Mouse (Mus musculus): ENCODE measurements around the gene Kifc3. TPM values are rescaled to one million over a fixed set of nuclear protein-coding genes. Genes with fewer than 3 reads are reported as not detected.
"Not testable (repeated sequence)": the region's sequence is repeated elsewhere in the genome, so short reads cannot be mapped to it uniquely, and the experiment has no call there.

Gene Kifc3
- polyA plus RNA-seq, 1 experiment from 2014 or later = 7.8 TPM

GRCm38 (mm10) chr8:95172433-95172832, 30.2 kb downstream of the Kifc3 start:
- no peak overlapping the region for H3K4me3 ChIP-seq (ENCODE audit: low read depth, low read length)
- H3K36me3 ChIP-seq (ENCODE audit: control insufficient read depth, insufficient read depth, low read length) = no peaks in the 10 kb centered on the region
- H3K27me3 ChIP-seq (replicated peaks; ENCODE audit: control insufficient read depth, insufficient read depth, low read length) = no peaks in the 10 kb centered on the region
- no peaks in the 10 kb centered on the region for H3K9me3 ChIP-seq (ENCODE audit: control insufficient read depth, low read length)
- H3K4me1 ChIP-seq (replicated peaks; ENCODE audit: control insufficient read depth, insufficient read depth, low read length) = no peaks in the 10 kb centered on the region
- DNase-seq (ENCODE audit: low spot score) = no peak
- ATAC-seq (replicated peaks; ENCODE audit: low FRiP score) = no peak
- WGBS = 60% methylated on average over 5 of the region's 5 CpGs
- no peak overlapping the region for H3K9ac ChIP-seq (ENCODE audit: low read depth, low read length)
- no peak overlapping the region for H3K27ac ChIP-seq (ENCODE audit: low read depth, low read length)
- H3K4me2 ChIP-seq = no peak overlapping the region

GRCm38 (mm10) chr8:95167726-95168125, 34.9 kb downstream of the Kifc3 start:
- no peak overlapping the region for H3K4me3 ChIP-seq (ENCODE audit: low read depth, low read length)
- ATAC-seq (replicated peaks; ENCODE audit: low FRiP score) (no peak), DNase-seq (ENCODE audit: low spot score) (no peak)
- no peak overlapping the region for H3K27ac ChIP-seq (ENCODE audit: low read depth, low read length)
- no peaks in the 10 kb centered on the region for H3K4me1 ChIP-seq (replicated peaks; ENCODE audit: control insufficient read depth, insufficient read depth, low read length)
- H3K9ac ChIP-seq (ENCODE audit: low read depth, low read length) = no peak overlapping the region
- H3K9me3 ChIP-seq (ENCODE audit: control insufficient read depth, low read length) = no peaks in the 10 kb centered on the region
- no peaks in the 10 kb centered on the region for H3K36me3 ChIP-seq (ENCODE audit: control insufficient read depth, insufficient read depth, low read length)
- H3K27me3 ChIP-seq (replicated peaks; ENCODE audit: control insufficient read depth, insufficient read depth, low read length) = no peaks in the 10 kb centered on the region
- 57% methylated on average over 5 of the region's 5 CpGs for WGBS
- no peak overlapping the region for H3K4me2 ChIP-seq

GRCm38 (mm10) chr8:95166400-95166799, 36.2 kb downstream of the Kifc3 start:
- H3K9ac ChIP-seq (ENCODE audit: low read depth, low read length) = no peak overlapping the region
- H3K4me1 ChIP-seq (replicated peaks; ENCODE audit: control insufficient read depth, insufficient read depth, low read length) = no peaks in the 10 kb centered on the region
- no peak overlapping the region for H3K27ac ChIP-seq (ENCODE audit: low read depth, low read length)
- H3K4me2 ChIP-seq = no peak overlapping the region
- no peaks in the 10 kb centered on the region for H3K36me3 ChIP-seq (ENCODE audit: control insufficient read depth, insufficient read depth, low read length)
- WGBS = 74% methylated on average over 7 of the region's 7 CpGs
- no peak for DNase-seq (ENCODE audit: low spot score)
- H3K4me3 ChIP-seq (ENCODE audit: low read depth, low read length) = no peak overlapping the region
- no peaks in the 10 kb centered on the region for H3K9me3 ChIP-seq (ENCODE audit: control insufficient read depth, low read length)
- no peak for ATAC-seq (replicated peaks; ENCODE audit: low FRiP score)
- no peaks in the 10 kb centered on the region for H3K27me3 ChIP-seq (replicated peaks; ENCODE audit: control insufficient read depth, insufficient read depth, low read length)

GRCm38 (mm10) chr8:95165923-95166322, 36.7 kb downstream of the Kifc3 start:
- Histone ChIP-seq H3K4me1 (replicated peaks; ENCODE audit: control insufficient read depth, insufficient read depth, low read length) (no peaks in the 10 kb centered on the region), H3K9me3 (ENCODE audit: control insufficient read depth, low read length) (no peaks in the 10 kb centered on the region), H3K36me3 (ENCODE audit: control insufficient read depth, insufficient read depth, low read length) (no peaks in the 10 kb centered on the region)

GRCm38 (mm10) chr8:95164469-95164868, 38.1 kb downstream of the Kifc3 start:
- Histone ChIP-seq H3K27ac (ENCODE audit: low read depth, low read length) (no peak overlapping the region), H3K27me3 (replicated peaks; ENCODE audit: control insufficient read depth, insufficient read depth, low read length) (no peaks in the 10 kb centered on the region), H3K36me3 (ENCODE audit: control insufficient read depth, insufficient read depth, low read length) (no peaks in the 10 kb centered on the region), H3K9ac (ENCODE audit: low read depth, low read length) (no peak overlapping the region), H3K4me3 (ENCODE audit: low read depth, low read length) (no peak overlapping the region), H3K9me3 (ENCODE audit: control insufficient read depth, low read length) (no peaks in the 10 kb centered on the region), H3K4me2 (no peak overlapping the region), H3K4me1 (replicated peaks; ENCODE audit: control insufficient read depth, insufficient read depth, low read length) (no peaks in the 10 kb centered on the region)
- no peak for ATAC-seq (replicated peaks; ENCODE audit: low FRiP score)
- no peak for DNase-seq (ENCODE audit: low spot score)
- 55% methylated on average over 7 of the region's 7 CpGs for WGBS

More at GRCm38 (mm10) chr8:95165923-95166322, 36.7 kb downstream of the Kifc3 start:
- ATAC-seq (replicated peaks; ENCODE audit: low FRiP score) (no peak), DNase-seq (ENCODE audit: low spot score) (no peak)
- Histone ChIP-seq H3K27me3 (replicated peaks; ENCODE audit: control insufficient read depth, insufficient read depth, low read length) (no peaks in the 10 kb centered on the region), H3K4me2 (no peak overlapping the region), H3K4me3 (ENCODE audit: low read depth, low read length) (no peak overlapping the region), H3K27ac (ENCODE audit: low read depth, low read length) (no peak overlapping the region), H3K9ac (ENCODE audit: low read depth, low read length) (no peak overlapping the region; the same call in 1 of the 2 replicates)
- 79% methylated on average over 11 of the region's 11 CpGs for WGBS

- 76% methylated on average over 2 of the region's 2 CpGs for WGBS
- not testable (repeated sequence) for H3K4me3 ChIP-seq (ENCODE audit: low read depth, low read length); H3K9ac ChIP-seq (ENCODE audit: low read depth, low read length); H3K4me1 ChIP-seq (replicated peaks; ENCODE audit: control insufficient read depth, insufficient read depth, low read length); DNase-seq (ENCODE audit: low spot score); H3K27me3 ChIP-seq (replicated peaks; ENCODE audit: control insufficient read depth, insufficient read depth, low read length); H3K4me2 ChIP-seq; ATAC-seq (replicated peaks; ENCODE audit: low FRiP score); H3K27ac ChIP-seq (ENCODE audit: low read depth, low read length); H3K36me3 ChIP-seq (ENCODE audit: control insufficient read depth, insufficient read depth, low read length); H3K9me3 ChIP-seq (ENCODE audit: control insufficient read depth, low read length)
Observed at GRCm38 (mm10) chr8:95163969-95164368, 38.6 kb downstream of the Kifc3 start.

GRCm38 (mm10) chr8:95162785-95163184, 39.8 kb downstream of the Kifc3 start:
- Histone ChIP-seq H3K4me2 (no peak overlapping the region), H3K36me3 (ENCODE audit: control insufficient read depth, insufficient read depth, low read length) (no peaks in the 10 kb centered on the region), H3K4me3 (ENCODE audit: low read depth, low read length) (no peak overlapping the region), H3K9ac (ENCODE audit: low read depth, low read length) (no peak overlapping the region), H3K9me3 (ENCODE audit: control insufficient read depth, low read length) (no peaks in the 10 kb centered on the region), H3K4me1 (replicated peaks; ENCODE audit: control insufficient read depth, insufficient read depth, low read length) (no peaks in the 10 kb centered on the region), H3K27me3 (replicated peaks; ENCODE audit: control insufficient read depth, insufficient read depth, low read length) (no peaks in the 10 kb centered on the region), H3K27ac (ENCODE audit: low read depth, low read length) (no peak overlapping the region)
- ATAC-seq (replicated peaks; ENCODE audit: low FRiP score) = no peak
- 55% methylated on average over 6 of the region's 6 CpGs for WGBS
- no peak for DNase-seq (ENCODE audit: low spot score)

GRCm38 (mm10) chr8:95159344-95159743, 43.3 kb downstream of the Kifc3 start:
- Histone ChIP-seq H3K4me3 (ENCODE audit: low read depth, low read length) (no peak overlapping the region), H3K4me2 (no peak overlapping the region), H3K27me3 (replicated peaks; ENCODE audit: control insufficient read depth, insufficient read depth, low read length) (no peaks in the 10 kb centered on the region), H3K9ac (ENCODE audit: low read depth, low read length) (no peak overlapping the region), H3K4me1 (replicated peaks; ENCODE audit: control insufficient read depth, insufficient read depth, low read length) (0 out of 2 replicates have a peak, but pooled peaks cover 2% of the 10 kb centered on the region), H3K9me3 (ENCODE audit: control insufficient read depth, low read length) (no peaks in the 10 kb centered on the region), H3K27ac (ENCODE audit: low read depth, low read length) (no peak overlapping the region), H3K36me3 (ENCODE audit: control insufficient read depth, insufficient read depth, low read length) (no peaks in the 10 kb centered on the region)
- DNase-seq (ENCODE audit: low spot score) (no peak), ATAC-seq (replicated peaks; ENCODE audit: low FRiP score) (no peak)
- 70% methylated on average over 3 of the region's 3 CpGs for WGBS

- Histone ChIP-seq H3K9ac (ENCODE audit: low read depth, low read length) (no peak overlapping the region), H3K9me3 (ENCODE audit: control insufficient read depth, low read length) (no peaks in the 10 kb centered on the region), H3K27me3 (replicated peaks; ENCODE audit: control insufficient read depth, insufficient read depth, low read length) (no peaks in the 10 kb centered on the region), H3K4me2 (no peak overlapping the region), H3K4me1 (replicated peaks; ENCODE audit: control insufficient read depth, insufficient read depth, low read length) (0 out of 2 replicates have a peak, but pooled peaks cover 2% of the 10 kb centered on the region), H3K27ac (ENCODE audit: low read depth, low read length) (no peak overlapping the region), H3K36me3 (ENCODE audit: control insufficient read depth, insufficient read depth, low read length) (no peaks in the 10 kb centered on the region), H3K4me3 (ENCODE audit: low read depth, low read length) (no peak overlapping the region)
- DNase-seq (ENCODE audit: low spot score) (no peak), ATAC-seq (replicated peaks; ENCODE audit: low FRiP score) (no peak)
- WGBS = 70% methylated on average over 8 of the region's 8 CpGs
Observed at GRCm38 (mm10) chr8:95158654-95159053, 44.0 kb downstream of the Kifc3 start.
